In genomic region chr7:105487104-105487876, GRCm38 (mm10) we compare ENCODE assay signal across 17 mouse cellular contexts. TPM values are rescaled to one million over a fixed set of nuclear protein-coding genes. Genes with fewer than 3 reads are reported as not detected.
DNase-seq lines count a peak whose midpoint lies in the region; ATAC-seq and TF ChIP-seq lines count a peak whose summit lies in the region.
"Had no signal": no experiment of that assay in that cellular context is flagged by ENCODE, and none has a peak within 500 bp of the region (broad histone marks: within the 10 kb centered on the region; RNA-seq: fewer than 3 reads in every experiment).

No protein-coding gene starts in this region.

- H3K27ac ChIP-seq in brown adipose tissue, adult 24 weeks (replicated peaks; ENCODE audit: low read depth, low read length): peak overlapping the region; percentile 56; the same call in 1 of the 2 replicates
- no peak overlapping the region for H3K27ac ChIP-seq in limb, embryonic 10.5 days
- no peak overlapping the region for H3K27ac ChIP-seq in forebrain, postnatal 0 days (ENCODE audit: low read depth, low read length)
- H3K27ac ChIP-seq: intestine, embryonic 15.5 days; limb, embryonic 12.5 days had no signal

- H3K36me3 ChIP-seq in limb, embryonic 10.5 days: no peaks in the 10 kb centered on the region
- no peaks in the 10 kb centered on the region for H3K36me3 ChIP-seq in forebrain, postnatal 0 days (ENCODE audit: insufficient read depth)
- H3K36me3 ChIP-seq: intestine, embryonic 15.5 days; limb, embryonic 12.5 days had no signal

- no peak overlapping the region for H3K4me2 ChIP-seq in forebrain, postnatal 0 days (ENCODE audit: low read depth)
- H3K4me2 ChIP-seq: heart, embryonic 11.5 days; intestine, embryonic 15.5 days; limb, embryonic 12.5 days; lung, embryonic 14.5 days had no signal

- no peak for TF ChIP-seq CTCF in forebrain, postnatal 0 days (IDR thresholded peaks at IDR 0.05; ENCODE audit: low read depth)

- no peaks in the 10 kb centered on the region for H3K9me3 ChIP-seq in limb, embryonic 10.5 days (replicated peaks)
- H3K9me3 ChIP-seq in forebrain, postnatal 0 days (ENCODE audit: low read length): no peaks in the 10 kb centered on the region
- H3K9me3 ChIP-seq: intestine, embryonic 15.5 days; limb, embryonic 12.5 days; megakaryocyte, embryonic 14.5 days had no signal

- ATAC-seq in forebrain, postnatal 0 days: no peak
- ATAC-seq in granulocyte monocyte progenitor cell, adult 5-6 weeks (replicated peaks; ENCODE audit: poor library complexity, severe bottlenecking): no peak
- ATAC-seq: forebrain, embryonic 14.5 days; intestine, embryonic 15.5 days had no signal

- H3K4me1 ChIP-seq in brown adipose tissue, adult 24 weeks (ENCODE audit: control insufficient read depth, insufficient read depth, insufficient read length, low read length): peaks cover 5% of the 10 kb centered on the region; the same call in 1 of the 2 replicates
- peaks cover 3% of the 10 kb centered on the region for H3K4me1 ChIP-seq in limb, embryonic 10.5 days
- no peaks in the 10 kb centered on the region for H3K4me1 ChIP-seq in forebrain, postnatal 0 days (ENCODE audit: insufficient read depth)
- H3K4me1 ChIP-seq: megakaryocyte, embryonic 14.5 days had no signal

- H3K4me3 ChIP-seq in brown adipose tissue, adult 24 weeks (ENCODE audit: insufficient read depth, low read depth, low read length): no peak overlapping the region
- H3K4me3 ChIP-seq in limb, embryonic 10.5 days: no peak overlapping the region
- no peak overlapping the region for H3K4me3 ChIP-seq in forebrain, postnatal 0 days (ENCODE audit: low read depth, low read length)
- H3K4me3 ChIP-seq: intestine, embryonic 15.5 days; limb, embryonic 12.5 days; megakaryocyte, embryonic 14.5 days; myocyte had no signal

- H3K9ac ChIP-seq in forebrain, postnatal 0 days: no peak overlapping the region
- H3K9ac ChIP-seq: intestine, embryonic 15.5 days; limb, embryonic 12.5 days; lung, embryonic 14.5 days had no signal

- WGBS in limb, embryonic 10.5 days: 80% methylated on average over 6 of the region's 6 CpGs
- 81% methylated on average over 6 of the region's 6 CpGs for WGBS in forebrain, postnatal 0 days

- DNase-seq in kidney, adult 9 months: peak; percentile 33
- DNase-seq in kidney, postnatal 10 days: no peak
- peak; percentile 42 to 44 for DNase-seq in frontal cortex, postnatal 14 days (ENCODE audit: low spot score in 2 of 2)
- peak; percentile 73 to 90 for DNase-seq in left cerebral cortex, adult 9 months (ENCODE audit: low spot score in 2 of 2)
- DNase-seq in limb, embryonic 10.5 days (ENCODE audit: low spot score): no peak
- no peak for DNase-seq in forebrain, postnatal 0 days
- DNase-seq: adrenal gland, postnatal 25 days; cerebellum, adult 18-20 months; lung, embryonic 14.5 days had no signal

- peaks cover 13% of the 10 kb centered on the region for H3K27me3 ChIP-seq in limb, embryonic 10.5 days (ENCODE audit: low read depth, poor library complexity, severe bottlenecking)
- no peaks in the 10 kb centered on the region; the same call in 1 of the 2 replicates for H3K27me3 ChIP-seq in forebrain, postnatal 0 days (ENCODE audit: insufficient read depth, low read length)
- H3K27me3 ChIP-seq: intestine, embryonic 15.5 days had no signal

RNA-seq across cellular contexts. Expression of gene Cavin3, which starts 5.2 kb away (rescaled TPM):
- polyA plus RNA-seq in brown adipose tissue, adult 24 weeks (2012; ENCODE audit: insufficient read depth, insufficient read length, missing spikeins): 26.8 and 32.1 TPM in 2 replicates
- 20.4 and 21.6 TPM in 2 replicates for polyA plus RNA-seq in limb, embryonic 10.5 days (2016; fragmentation: Nextera tagmentation; extraction: Ambion mirVana)
- total RNA-seq in forebrain, postnatal 0 days (2014; rRNA removed): 28.6 and 30.9 TPM in 2 replicates
- 31.7 and 33.5 TPM in 2 replicates for polyA plus RNA-seq in forebrain, postnatal 0 days (2015; fragmentation: Nextera tagmentation; extraction: Ambion mirVana)
- not detected in 2 replicates for total RNA-seq in granulocyte monocyte progenitor cell, adult 5-6 weeks (2014; fragmentation: Nextera tagmentation)
- 0.05 and 1.1 TPM in 2 replicates for total RNA-seq in granulocyte monocyte progenitor cell, adult 5-6 weeks (2017)

Comparison
In these comparisons a context has a peak if more than half of its experiments do, and no peak if none do; other contexts are left out.
1. DNase-seq: peak in kidney, adult 9 months (single experiment), frontal cortex, postnatal 14 days (2 of 2) and left cerebral cortex, adult 9 months (2 of 2); none in kidney, postnatal 10 days (single experiment), limb, embryonic 10.5 days (single experiment) and forebrain, postnatal 0 days (single experiment).